Mouse (Mus musculus) lung, postnatal 0 days (tissue): ENCODE results near the gene Slc24a3. TPM values are rescaled to one million over a fixed set of nuclear protein-coding genes. Genes with fewer than 3 reads are reported as not detected.
A peak's percentile ranks its signal among the peaks of the same experiment; 100 is the strongest.

Source experiments
- ATAC-seq: fragments of 200-750 bp; cut with Nextera tagmentation; 2 replicates; pipeline ENCODE4 v1.8.0; 2017; ENCODE audit warnings: moderate library complexity
- DNase-seq: peaks from one replicate; pipeline ENCODE4 v3.0.0-alpha.2; 2016; ENCODE audit warnings: low spot score
- H3K27ac ChIP-seq: fragments of 300-500 bp; sonication (generic); 2 replicates; pipeline ENCODE4 v1.5.1; 2014; ENCODE audit warnings: antibody characterized with exemption, mild to moderate bottlenecking, low read length, mixed read lengths
- H3K27me3 ChIP-seq: fragments of 300-500 bp; sonication (generic); replicated peaks from 2 replicates; pipeline ENCODE4 v1.6.1; 2014; ENCODE audit warnings: low read length, mixed read lengths; ENCODE audit not compliant: insufficient read depth
- H3K36me3 ChIP-seq: fragments of 300-500 bp; sonication (generic); 2 replicates; pipeline ENCODE4 v1.6.1; 2014; ENCODE audit warnings: low read length, mixed read lengths; ENCODE audit not compliant: insufficient read depth
- H3K4me1 ChIP-seq: fragments of 300-500 bp; sonication (generic); 2 replicates; pipeline ENCODE4 v1.6.1; 2014; ENCODE audit warnings: antibody characterized with exemption, low read depth, low read length, mixed read lengths; ENCODE audit not compliant: insufficient read depth
- H3K4me2 ChIP-seq: fragments of 300-500 bp; sonication (generic); replicated peaks from 2 replicates; pipeline ENCODE4 v1.6.1; 2014; ENCODE audit warnings: low read depth, mild to moderate bottlenecking, low read length, moderate library complexity, mixed read lengths
- H3K4me3 ChIP-seq: fragments of 300-500 bp; sonication (generic); 2 replicates; pipeline ENCODE4 v1.5.1; 2014; ENCODE audit warnings: low read depth, low read length
- H3K9ac ChIP-seq: fragments of 300-500 bp; sonication (generic); replicated peaks from 2 replicates; pipeline ENCODE4 v1.6.1; 2014; ENCODE audit warnings: low read depth, mild to moderate bottlenecking
- H3K9me3 ChIP-seq: fragments of 300-500 bp; sonication (generic); 2 replicates; pipeline ENCODE4 v1.6.1; 2016; ENCODE audit warnings: low read length, mixed read lengths
- CTCF ChIP-seq: IDR thresholded peaks from 2 replicates; pipeline ENCODE4 v1.5.1; 2016; ENCODE audit warnings: antibody characterized with exemption, mild to moderate bottlenecking
- EP300 ChIP-seq: IDR thresholded peaks from 2 replicates; pipeline ENCODE4 v1.6.1; 2016; ENCODE audit warnings: antibody characterized with exemption, mild to moderate bottlenecking, control low read depth
- WGBS: fragments of 180-500 bp; shearing (Covaris S2); extraction: QIAGEN DNeasy Blood & Tissue Kit; methylation state at CpG from one replicate; pipeline ENCODE4 v1.1.7; 2014; 5-methylcytosine and 5-hydroxymethylcytosine counted together
- polyA plus RNA-seq: library from polyadenylated mRNA; unstranded; fragments of >200 nt; fragmentation: Nextera tagmentation; extraction: Ambion mirVana; gene quantifications from 2 replicates; pipeline ENCODE4 v1.2.1, GENCODE M21; 2015

The Slc24a3 gene
- polyA plus RNA-seq, 1 experiment from 2014 or later = 2.3 TPM

DNA sequence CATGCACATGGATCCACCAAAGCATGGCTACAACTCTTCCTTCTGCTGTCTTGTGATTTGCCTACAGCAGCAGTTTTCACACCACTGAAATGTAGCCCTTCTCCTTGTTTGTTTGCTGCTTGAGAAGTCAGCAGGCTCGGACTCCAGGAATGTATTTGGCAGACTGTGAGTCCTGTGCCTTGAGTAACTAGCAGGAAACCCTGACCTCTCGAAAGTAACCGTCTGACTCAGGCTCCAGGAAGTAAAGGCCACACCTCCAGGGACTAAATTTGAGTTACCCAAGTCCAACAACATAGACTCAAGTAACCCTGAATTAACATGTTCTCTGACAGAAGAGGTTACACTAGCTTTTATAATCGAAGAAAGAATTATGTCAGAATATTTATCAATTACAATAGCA lies 203.2 kb downstream of the Slc24a3 start:
- peak; percentile 72 for ATAC-seq
- WGBS = 27% methylated on average over 4 of the region's 4 CpGs

DNA sequence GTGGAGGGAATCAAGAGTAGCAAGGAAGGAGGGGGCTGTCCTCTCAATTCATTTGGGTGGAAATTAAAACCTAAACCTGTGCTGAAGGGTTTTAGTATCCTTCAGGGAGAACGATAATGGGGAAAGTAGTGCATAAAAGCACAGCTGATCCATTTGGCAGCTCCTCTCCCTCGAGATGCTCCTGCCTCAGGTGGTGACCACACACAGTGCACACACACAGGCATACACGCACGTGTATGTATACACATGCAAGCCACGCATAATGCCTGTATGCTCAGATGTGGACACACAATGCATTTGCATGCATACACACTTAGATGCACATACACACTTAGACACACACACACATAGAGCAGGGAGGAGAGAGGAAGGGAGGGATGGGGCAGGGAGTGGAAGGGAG lies 206.2 kb downstream of the Slc24a3 start:
- ATAC-seq (no peak), DNase-seq (no peak)
- TF ChIP-seq EP300 (no peak), CTCF (no peak)
- Histone ChIP-seq H3K9ac (no peak overlapping the region), H3K4me2 (no peak overlapping the region), H3K4me3 (no peak overlapping the region), H3K36me3 (no peaks in the 10 kb centered on the region), H3K27ac (no peak overlapping the region), H3K4me1 (no peaks in the 10 kb centered on the region), H3K27me3 (no peaks in the 10 kb centered on the region), H3K9me3 (no peaks in the 10 kb centered on the region)
- WGBS = 81% methylated on average over 5 of the region's 5 CpGs

More for the DNA sequence above, 203.2 kb downstream of the Slc24a3 start:
- no peaks in the 10 kb centered on the region for H3K36me3 ChIP-seq
- H3K4me3 ChIP-seq = no peak overlapping the region
- no peak overlapping the region for H3K4me2 ChIP-seq
- no peak overlapping the region for H3K9ac ChIP-seq
- no peak for TF ChIP-seq EP300
- TF ChIP-seq CTCF = no peak
- H3K27me3 ChIP-seq = no peaks in the 10 kb centered on the region
- H3K4me1 ChIP-seq = no peaks in the 10 kb centered on the region
- no peak overlapping the region for H3K27ac ChIP-seq
- peak; percentile 78 for DNase-seq
- H3K9me3 ChIP-seq = no peaks in the 10 kb centered on the region

DNA sequence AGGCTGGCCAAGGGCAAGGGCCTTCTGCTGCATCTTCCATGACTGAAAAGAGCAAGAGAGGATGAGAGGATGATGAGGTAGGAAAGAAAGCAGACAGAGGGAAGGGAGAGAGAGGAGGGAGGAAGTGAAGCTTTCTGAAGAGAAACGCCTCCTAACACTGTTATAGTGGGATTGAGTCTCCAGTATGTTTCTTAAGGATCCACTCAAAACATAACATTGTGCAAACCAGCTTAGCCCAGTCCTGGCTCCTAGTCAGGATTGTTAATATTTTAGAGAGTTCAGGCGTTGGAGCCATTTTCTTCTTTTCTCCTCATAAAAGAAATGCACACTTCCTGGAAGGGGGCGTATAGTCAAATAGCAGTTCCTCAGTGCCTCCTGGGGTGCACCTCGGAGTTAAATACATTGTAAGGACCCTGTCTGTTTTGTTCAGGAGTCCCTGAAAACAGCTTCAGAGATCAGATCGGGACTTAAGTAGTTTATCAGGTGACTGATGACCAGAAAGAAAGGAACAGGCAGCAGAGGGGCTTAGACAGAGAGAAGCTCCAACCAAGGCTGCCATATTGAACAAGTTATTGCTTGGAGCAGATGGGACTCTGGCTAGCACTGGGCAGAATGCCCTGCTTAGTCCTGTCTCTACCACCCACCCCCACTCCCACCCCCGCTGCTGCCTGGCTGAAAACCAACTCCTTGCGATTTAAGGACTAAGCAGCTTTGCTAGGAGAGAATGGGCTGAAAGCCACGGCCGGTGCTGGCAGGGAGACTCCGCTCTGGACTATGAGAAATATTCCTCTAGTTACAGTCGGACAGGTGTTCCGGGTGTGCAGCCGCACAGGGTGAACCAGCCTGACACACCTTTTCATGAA lies 215.6 kb downstream of the Slc24a3 start:
- Histone ChIP-seq H3K9me3 (no peaks in the 10 kb centered on the region), H3K4me1 (no peaks in the 10 kb centered on the region), H3K36me3 (no peaks in the 10 kb centered on the region), H3K4me3 (no peak overlapping the region), H3K4me2 (no peak overlapping the region), H3K27me3 (no peaks in the 10 kb centered on the region), H3K9ac (no peak overlapping the region), H3K27ac (no peak overlapping the region)
- peak; percentile 19 for DNase-seq
- TF ChIP-seq CTCF = no peak
- no peak for TF ChIP-seq EP300
- no peak; the same call in 1 of the 2 replicates for ATAC-seq
- WGBS = 69% methylated on average over 13 of the region's 13 CpGs

DNA sequence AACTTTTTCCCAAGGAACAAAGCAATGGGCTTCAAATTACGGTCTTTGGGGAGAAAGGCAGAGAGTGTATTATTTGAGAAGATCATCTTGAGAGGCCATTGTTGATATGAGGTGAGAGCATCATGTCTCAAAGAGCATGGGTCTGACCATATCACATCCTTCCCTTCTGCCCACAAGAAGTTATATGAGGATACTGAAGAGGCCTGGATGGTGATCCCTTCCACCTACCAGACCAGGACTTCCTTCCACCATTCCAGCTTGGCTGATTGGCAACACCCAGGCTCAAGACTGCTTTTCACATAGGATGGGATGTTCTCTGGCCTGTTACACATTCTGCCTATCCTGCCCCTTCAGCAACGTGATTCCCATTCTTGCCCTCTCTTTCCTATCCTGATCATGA lies 216.7 kb downstream of the Slc24a3 start:
- TF ChIP-seq EP300 (no peak), CTCF (no peak)
- no peaks in the 10 kb centered on the region for H3K27me3 ChIP-seq
- no peaks in the 10 kb centered on the region for H3K36me3 ChIP-seq
- H3K27ac ChIP-seq = no peak overlapping the region
- H3K9ac ChIP-seq = no peak overlapping the region
- no peak for ATAC-seq
- no peak overlapping the region for H3K4me2 ChIP-seq
- 82% methylated on average over 2 of the region's 2 CpGs for WGBS
- no peak overlapping the region for H3K4me3 ChIP-seq
- no peaks in the 10 kb centered on the region for H3K4me1 ChIP-seq
- no peak for DNase-seq
- H3K9me3 ChIP-seq = no peaks in the 10 kb centered on the region

DNA sequence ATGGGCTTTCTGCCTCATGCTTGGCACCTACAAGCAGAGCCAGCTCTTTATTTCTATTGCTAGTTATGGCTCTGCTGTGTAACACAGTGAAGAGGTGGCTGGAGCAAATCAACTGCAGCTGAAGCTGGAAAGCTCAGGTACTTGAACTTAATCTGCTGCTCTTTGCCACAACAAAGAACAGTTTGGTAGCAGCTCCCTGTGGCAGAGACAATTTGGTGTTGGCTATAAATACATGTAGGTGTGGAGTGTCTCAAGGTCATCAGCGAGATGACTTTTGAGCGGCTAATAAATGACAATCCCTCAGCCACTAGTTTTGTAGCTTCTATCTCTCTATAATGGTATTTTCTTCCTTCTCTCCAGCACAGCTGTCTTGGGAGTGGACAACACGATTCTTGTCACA lies 217.7 kb downstream of the Slc24a3 start:
- Histone ChIP-seq H3K9ac (no peak overlapping the region), H3K27ac (no peak overlapping the region), H3K27me3 (no peaks in the 10 kb centered on the region), H3K36me3 (no peaks in the 10 kb centered on the region), H3K9me3 (no peaks in the 10 kb centered on the region), H3K4me1 (no peaks in the 10 kb centered on the region), H3K4me2 (no peak overlapping the region), H3K4me3 (no peak overlapping the region)
- no peak for ATAC-seq
- no peak for DNase-seq
- 82% methylated on average over 3 of the region's 3 CpGs for WGBS
- no peak for TF ChIP-seq CTCF
- TF ChIP-seq EP300 = no peak

DNA sequence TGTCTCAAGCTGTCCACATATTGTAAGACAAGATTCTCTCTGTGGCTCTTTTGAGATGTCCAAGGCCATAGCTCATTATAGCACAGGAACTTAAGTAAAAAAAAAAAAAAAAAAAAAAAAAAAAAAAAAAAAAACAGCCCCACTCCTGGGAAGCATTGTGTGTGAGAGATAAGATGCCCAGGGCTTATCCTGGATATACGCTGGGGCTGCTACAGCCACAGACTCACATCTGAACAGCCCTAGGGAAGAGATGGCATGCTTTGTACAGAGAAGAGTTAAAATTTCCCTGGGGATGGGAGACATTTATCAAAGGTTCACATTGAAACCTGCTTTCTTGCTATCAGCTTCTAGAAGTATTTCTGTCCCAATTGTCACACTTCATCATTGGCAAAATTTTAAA lies 218.2 kb downstream of the Slc24a3 start:
- Histone ChIP-seq H3K4me3 (no peak overlapping the region), H3K9me3 (no peaks in the 10 kb centered on the region), H3K27me3 (no peaks in the 10 kb centered on the region), H3K9ac (no peak overlapping the region), H3K27ac (no peak overlapping the region), H3K4me1 (no peaks in the 10 kb centered on the region), H3K4me2 (no peak overlapping the region), H3K36me3 (no peaks in the 10 kb centered on the region)
- 60% methylated on average over 1 of the region's 1 CpGs for WGBS
- ATAC-seq (no peak), DNase-seq (no peak)
- no peak for TF ChIP-seq EP300
- TF ChIP-seq CTCF = no peak
